Mouse (Mus musculus) brain, embryonic 14.5 days (tissue): ENCODE data around the gene Pax8.

ENCODE experiments used
- CTCF ChIP-seq: fragments of 200-500 bp; IDR thresholded peaks from 2 replicates; pipeline ENCODE4 v1.5.1; 2012; ENCODE audit warnings: inconsistent platforms, mild to moderate bottlenecking, moderate library complexity, borderline replicate concordance; ENCODE audit not compliant: insufficient read depth, insufficient read length; ENCODE audit errors: extremely low read depth
- POLR2A ChIP-seq: fragments of 200-500 bp; IDR thresholded peaks from 2 replicates; pipeline ENCODE4 v1.6.1; 2012; ENCODE audit warnings: mild to moderate bottlenecking, inconsistent platforms, borderline replicate concordance; ENCODE audit not compliant: poor library complexity, insufficient read depth, insufficient read length, severe bottlenecking; ENCODE audit errors: extremely low read depth

GRCm38 (mm10) chr2:24487056-24487825, 11.8 kb upstream of the Pax8 start:
- TF ChIP-seq POLR2A (no peak), CTCF (no peak)
